Mouse (Mus musculus) embryo, embryonic 11.5 days (tissue): Measurements from ENCODE around the gene Tom1.

ENCODE experiments used
- DNase-seq: peaks from one replicate; pipeline ENCODE4 v3.0.0-alpha.2; 2012; ENCODE audit warnings: low read depth, low spot score

The Tom1 gene

GRCm38 (mm10) chr8:75033511-75034243 lies at the start of gene Tom1:
Gene Tom1, plus strand, starts transcription at chr8:75033705.
- DNase-seq = peak; percentile 95

- DNase-seq = no peak
Measured at GRCm38 (mm10) chr8:74987436-74987835, 46.1 kb upstream of the Tom1 start.

- DNase-seq = no peak
Measured at GRCm38 (mm10) chr8:74990021-74990420, 43.5 kb upstream of the Tom1 start.

- no peak for DNase-seq
Measured at GRCm38 (mm10) chr8:74993081-74993474, 40.4 kb upstream of the Tom1 start, which contains the start of gene Hmgxb4. Gene Hmgxb4, plus strand, starts transcription at chr8:74993356.

DNA sequence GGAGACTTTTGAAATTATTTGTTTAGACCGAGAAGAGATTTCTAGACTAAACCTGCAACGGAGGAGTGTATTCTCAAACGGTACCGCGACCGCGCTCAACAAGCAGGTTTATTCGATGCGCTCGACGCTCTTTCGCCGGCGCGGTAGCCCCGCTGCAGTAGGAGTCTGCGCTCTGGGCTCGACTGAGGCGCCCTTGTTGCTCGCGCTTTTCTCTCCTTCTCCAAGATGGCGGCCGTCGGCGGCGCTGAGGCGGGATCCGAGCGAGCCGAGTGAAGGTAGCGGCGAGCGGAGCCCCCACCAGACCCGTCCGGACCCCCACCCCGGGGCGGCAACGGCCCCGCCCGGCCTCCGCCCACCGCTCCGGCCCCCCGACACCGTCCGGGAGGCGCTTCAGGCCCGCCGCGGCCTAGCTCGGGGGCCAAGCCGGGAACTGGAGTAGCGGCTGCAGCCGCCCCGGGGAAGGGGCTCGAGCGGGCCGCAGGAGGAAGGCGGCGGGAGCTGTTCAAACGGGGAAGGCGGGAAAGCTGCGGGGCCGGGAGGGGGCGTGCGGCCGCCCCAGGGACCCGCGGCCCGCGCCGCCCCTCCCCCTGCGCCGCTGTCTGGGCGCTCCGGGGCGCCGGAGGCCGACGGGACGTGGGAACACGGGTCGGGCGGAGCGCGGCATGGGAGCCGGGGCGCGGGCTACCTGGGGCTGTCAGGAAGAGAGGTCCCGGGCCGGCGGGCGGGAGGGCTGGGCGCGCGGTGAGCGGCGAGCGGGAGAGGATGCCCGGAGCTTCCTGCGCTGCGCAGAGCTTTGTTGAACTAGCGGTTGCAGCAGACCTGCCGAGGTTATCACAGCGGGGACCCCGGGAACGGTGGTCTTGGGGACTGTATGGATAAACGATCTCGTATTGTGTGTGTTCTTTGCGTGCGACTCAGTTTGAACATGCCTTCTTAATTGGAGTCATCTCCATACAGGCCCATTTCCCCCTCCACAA lies 39.7 kb upstream of the Tom1 start:
- peak; percentile 78 for DNase-seq

GRCm38 (mm10) chr8:74994540-74994939 lies 39.0 kb upstream of the Tom1 start:
- DNase-seq = no peak

DNA sequence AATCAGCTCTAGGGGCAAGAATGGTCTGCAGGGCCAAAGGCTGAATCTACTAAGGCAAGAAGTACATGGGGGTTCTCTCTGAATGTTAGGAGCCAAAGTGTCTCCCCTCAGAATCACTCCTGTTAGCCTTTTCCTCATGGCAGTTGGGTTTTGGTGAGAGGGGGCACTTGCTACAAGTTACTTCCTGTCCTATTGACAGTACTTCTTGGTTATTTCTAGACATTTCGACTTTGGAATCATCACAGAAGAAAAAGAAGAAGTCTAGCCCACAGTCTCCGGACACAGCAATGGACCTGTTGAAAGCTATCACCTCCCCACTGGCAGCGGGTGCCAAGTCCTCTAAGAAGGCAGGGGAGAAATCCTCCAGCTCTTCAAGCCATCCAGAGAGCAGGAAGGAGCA lies 33.1 kb upstream of the Tom1 start:
- no peak for DNase-seq

DNA sequence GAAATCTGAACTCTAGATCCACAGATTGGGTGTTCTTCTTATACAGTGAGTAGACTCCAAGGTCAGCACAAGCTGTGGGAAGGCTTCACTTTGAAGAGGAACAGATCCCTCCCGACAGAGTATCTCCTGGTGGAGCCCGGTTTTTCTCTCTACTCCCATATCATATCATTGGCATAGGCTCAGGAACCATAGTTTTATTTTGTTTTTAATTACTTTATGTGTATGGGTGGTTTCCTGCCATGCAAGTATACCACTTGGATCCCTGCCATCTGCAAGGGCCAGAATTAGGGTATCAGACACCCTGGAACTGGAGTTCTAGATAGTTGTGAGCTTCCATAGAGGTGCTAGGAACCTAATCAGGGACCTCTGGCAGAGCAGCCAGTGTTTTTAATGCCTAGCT lies 24.7 kb upstream of the Tom1 start:
- no peak for DNase-seq

DNA sequence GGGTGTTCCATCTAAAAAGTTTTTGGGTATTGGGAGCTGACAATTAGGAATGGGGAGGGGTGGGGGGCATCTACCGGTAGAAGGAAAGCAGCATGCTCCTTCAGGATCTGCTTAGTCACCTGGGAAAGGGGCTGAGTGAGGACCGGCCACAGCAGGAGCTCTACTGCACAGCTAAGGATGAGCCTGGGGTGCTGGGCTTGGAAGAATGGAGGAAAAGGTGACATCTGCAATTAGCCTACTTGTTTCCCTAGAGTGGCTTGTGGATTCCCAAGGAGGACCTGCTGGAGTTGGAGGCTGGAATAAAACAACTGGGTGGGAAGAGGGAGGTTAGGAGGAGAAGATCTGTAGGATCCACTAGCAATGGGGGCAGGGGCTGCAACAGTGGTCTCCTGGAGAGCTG lies 19.9 kb upstream of the Tom1 start:
- DNase-seq = no peak

DNA sequence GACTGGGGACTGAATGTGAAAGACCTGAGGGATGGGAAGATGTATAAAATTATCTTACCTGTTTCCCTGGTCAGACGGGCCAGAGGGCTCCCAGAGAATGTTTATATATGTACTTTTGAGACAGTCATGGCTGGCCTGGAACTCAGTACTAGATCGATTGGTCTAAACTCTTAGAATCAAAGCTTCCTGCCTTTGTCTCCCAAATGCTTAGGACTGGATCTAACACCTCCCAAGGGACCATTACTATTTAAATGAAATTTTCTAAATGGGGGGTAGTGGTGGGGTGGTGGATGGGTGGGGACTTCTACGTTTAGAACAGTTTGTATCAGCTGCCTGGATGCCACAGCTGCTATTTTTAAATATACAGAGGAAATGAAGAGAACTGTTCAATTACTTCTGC lies 19.5 kb upstream of the Tom1 start:
- no peak for DNase-seq

DNA sequence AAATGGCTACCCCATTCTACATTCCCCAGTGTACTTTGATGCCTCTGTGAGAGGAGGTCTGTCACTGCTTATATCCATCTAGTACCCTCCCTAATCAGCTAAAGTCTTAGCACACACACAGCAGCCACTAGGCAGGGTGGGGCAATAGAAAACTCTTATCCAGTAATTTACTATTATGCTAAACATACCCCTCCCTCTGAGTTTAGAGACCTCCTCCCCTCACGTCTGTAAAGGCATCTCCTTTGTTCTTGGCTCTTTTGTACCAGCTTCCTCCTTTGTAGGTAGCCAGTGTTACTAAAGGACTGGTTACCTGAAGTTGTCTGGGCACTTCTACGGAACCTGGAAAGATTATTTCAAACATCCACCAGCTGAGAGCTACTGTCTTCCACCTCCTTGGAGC lies 17.5 kb upstream of the Tom1 start:
- DNase-seq = no peak

- no peak for DNase-seq
Measured at GRCm38 (mm10) chr8:75016422-75016821, 17.1 kb upstream of the Tom1 start.

- DNase-seq = no peak
Measured at GRCm38 (mm10) chr8:75018274-75018972, 15.1 kb upstream of the Tom1 start.

DNA sequence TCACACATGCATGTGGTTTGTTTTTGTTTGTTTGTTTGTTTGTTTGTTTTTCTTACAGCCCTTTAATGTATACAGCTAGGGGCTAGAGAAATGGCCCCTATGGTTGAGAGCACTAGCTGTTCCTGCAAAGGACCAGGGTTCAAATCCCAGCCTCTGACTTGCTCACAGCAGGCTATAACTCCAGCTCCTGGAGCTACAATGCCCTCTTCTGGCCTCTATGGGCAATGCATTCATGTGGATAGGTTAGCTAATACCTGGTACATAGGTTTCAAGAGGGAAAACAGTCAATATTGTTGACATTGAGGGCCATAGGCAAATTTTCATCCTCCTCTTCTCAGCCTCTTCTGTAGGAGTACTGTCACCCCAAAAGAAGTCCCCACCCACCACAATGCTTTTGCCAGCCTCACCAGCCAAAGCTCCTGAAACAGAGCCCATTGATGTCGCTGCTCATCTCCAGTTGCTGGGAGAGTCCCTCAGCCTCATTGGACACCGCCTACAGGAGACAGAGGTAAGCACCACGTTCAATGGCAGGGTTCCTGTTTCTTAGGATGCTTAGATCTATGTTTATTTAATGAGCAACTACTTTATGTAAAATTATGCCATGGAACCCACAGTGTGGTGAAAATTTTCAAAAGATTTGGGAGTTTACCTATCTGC lies 9.7 kb upstream of the Tom1 start:
- no peak for DNase-seq

DNA sequence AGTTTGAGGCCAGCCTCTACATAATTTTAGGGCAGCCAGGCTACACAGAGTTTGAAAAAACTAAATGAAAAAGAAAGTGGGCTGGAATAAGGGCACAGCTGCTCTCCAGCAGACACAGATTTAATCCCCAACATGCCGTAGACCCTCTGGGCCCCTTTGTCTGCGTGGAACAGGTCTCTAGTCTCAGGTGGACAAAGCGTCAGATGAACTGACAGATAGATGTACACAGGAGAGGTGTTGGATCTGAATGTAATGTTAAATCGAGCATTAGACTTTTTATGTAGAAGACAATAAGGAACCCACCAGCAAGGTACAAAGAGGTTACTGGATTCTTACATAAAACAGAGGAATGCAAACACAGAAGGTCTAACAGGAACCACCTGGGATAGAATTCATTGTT lies 7.7 kb upstream of the Tom1 start:
- no peak for DNase-seq

DNA sequence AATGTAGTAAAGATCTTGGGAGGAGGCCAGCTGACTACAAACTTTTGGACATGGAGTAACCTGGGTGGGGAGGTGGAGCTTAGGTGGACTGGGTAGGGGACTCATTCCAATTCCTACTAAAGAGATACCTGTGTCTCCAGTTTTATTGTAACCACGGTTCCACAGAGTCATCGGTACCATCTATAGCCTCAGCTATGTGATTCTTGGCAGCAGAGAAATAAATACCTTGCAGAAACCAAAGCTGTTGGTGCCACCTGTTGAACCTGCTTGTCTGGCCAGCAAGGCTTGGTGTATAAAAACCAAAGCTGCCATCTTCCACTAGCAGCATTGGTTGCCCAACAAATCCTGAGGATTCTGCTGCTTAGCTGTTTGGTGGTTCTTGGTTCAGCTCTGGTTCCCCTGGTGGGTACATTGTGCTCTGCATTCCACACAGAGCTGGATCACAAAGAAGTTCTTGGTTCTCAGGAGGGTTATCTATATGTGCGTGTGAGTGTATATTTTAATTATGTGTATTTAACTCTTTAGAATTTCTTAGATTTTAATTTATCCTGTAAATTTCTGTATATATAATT lies 3.0 kb upstream of the Tom1 start:
- DNase-seq = no peak

DNA sequence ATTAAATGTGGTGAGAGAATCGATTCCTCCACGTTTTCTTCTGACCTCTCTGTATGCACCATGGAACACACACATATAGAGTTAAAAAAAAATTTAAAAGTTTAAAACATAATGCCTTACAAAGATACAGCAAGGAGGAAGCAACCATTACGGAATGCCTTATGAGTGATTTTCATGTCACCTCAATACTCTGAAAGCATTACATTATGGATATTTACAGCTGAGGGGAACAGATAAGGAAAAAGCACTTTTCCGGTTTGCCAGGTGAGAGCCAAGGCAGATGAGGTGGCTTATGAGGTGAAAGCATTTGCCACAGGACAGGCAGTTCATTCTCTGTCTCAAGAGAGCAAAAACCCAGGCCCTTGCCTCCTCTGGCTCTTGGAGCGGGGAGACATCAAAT lies 544 bp upstream of the Tom1 start:
- DNase-seq = no peak

DNA sequence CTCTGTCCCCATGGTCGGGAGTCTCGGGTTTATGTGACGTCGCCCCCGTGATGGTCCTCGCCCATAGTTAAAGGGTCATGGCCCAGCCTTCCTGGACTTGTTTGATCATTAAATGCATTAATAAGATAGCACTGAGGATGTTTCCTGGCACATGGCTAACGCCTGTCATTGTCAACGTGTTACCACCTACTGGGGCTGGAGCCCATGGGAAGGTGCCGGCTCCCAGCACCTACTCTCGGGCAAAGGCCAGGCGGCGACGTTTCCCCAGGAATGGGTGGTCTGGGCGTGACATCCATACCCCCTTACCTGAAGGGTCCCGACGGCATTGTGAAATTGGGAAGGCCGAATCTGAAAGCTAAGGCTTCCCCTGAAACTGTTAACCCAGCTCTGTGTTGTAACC lies 780 bp downstream of the Tom1 start:
- DNase-seq = no peak

- no peak for DNase-seq
Measured at GRCm38 (mm10) chr8:75035640-75036039, 2.1 kb downstream of the Tom1 start.

- DNase-seq = no peak
Measured at GRCm38 (mm10) chr8:75038497-75038896, 5.0 kb downstream of the Tom1 start.

DNA sequence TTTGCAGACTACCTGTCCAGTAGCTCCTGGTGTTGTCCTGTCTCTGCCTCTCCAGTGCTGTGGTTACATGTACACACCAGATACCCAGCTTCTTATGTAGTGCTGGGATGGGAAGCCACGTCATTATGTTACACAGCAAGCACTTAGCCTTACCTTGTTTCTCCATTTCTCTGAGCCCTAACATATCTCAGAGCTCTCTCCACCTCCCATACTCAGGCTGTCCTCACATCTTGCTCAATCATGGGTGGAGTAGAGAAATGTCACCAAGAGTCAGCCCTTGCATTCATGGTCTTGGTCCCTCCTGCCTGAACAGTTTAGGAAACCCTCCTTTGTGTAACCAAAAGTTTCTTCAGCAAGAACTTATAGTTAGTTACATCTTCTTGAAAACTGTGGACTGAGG lies 6.2 kb downstream of the Tom1 start:
- no peak for DNase-seq
